Mouse (Mus musculus) kidney, adult 2 months (tissue): Measurements from ENCODE around the gene Dhdh.

Experiments used
- CTCF ChIP-seq: fragments of 200-500 bp; conservative IDR thresholded peaks from 2 replicates; pipeline ENCODE4 v1.5.1; 2011; ENCODE audit warnings: low read depth, mild to moderate bottlenecking, control low read depth, low read length, moderate library complexity, mixed read lengths; ENCODE audit not compliant: insufficient read depth, insufficient read length
- POLR2A ChIP-seq: fragments of 200-500 bp; IDR thresholded peaks from one replicate; pipeline ENCODE4 v1.6.1; 2011; ENCODE audit warnings: low read depth, low read length, control low read depth

- TF ChIP-seq POLR2A: no peak
- TF ChIP-seq CTCF: no peak
These were observed 67.4 kb downstream of the Dhdh start for GRCm38 (mm10) chr7:45421194-45421593.
